Mouse (Mus musculus) urinary bladder, postnatal 25 days (tissue): ENCODE data around the gene Get4.

Experiments
- DNase-seq: peaks from one replicate; pipeline ENCODE4 v3.0.0; 2022; ENCODE audit warnings: low spot score

Get4 gene

DNA sequence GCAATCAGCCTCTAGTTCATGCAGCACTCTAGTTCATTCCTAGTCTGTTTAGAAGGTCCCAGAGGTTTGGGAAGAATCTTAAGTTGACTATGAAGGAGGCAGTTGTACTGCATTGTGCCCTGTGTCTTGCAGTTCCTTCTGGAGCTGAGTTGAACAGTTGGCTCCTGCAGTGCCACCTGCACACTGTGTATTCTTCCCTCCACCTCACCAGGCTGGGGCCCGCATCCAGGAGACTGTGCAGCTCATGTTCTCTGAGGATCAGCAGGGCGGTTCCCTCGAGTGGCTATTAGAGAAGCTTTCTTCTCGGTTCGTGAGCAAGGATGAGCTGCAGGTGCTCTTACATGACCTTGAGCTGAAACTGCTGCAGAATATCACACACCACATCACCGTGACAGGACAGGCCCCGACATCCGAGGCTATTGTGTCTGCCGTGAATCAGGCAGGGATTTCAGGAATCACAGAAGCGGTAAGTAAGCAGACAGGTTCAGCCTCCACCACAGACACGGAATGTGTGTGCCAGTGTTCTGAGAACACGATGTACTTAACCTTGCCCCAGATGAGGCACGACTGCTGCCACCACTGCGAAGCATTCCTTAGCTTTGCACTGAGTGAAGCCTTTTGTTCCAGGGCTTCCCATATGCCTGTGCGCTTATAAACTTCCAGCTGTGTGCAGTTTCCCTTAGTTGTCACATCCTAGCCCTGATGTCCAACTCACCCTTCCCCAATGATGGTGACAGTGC is 10.9 kb upstream of the Get4 start:
- no peak for DNase-seq

DNA sequence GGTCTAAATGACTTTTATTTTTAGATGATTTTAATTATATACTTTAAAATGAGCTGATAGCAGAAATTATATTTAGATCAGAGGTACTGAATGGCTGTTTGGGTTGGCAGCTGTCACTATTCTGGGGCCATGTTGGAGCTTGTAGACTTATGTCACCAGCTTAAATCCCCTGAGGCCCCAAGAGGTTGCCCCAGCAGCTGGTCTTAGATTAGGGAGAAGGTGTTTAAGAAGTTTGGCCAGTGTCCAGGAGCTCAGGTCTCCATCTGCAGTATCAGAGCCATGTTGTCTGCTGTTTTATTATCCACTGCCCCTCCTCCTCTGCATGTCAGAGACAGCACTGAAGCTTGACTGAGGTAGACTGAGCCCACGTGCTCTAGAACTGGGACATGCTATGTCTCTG is 8.7 kb upstream of the Get4 start:
- no peak for DNase-seq

DNA sequence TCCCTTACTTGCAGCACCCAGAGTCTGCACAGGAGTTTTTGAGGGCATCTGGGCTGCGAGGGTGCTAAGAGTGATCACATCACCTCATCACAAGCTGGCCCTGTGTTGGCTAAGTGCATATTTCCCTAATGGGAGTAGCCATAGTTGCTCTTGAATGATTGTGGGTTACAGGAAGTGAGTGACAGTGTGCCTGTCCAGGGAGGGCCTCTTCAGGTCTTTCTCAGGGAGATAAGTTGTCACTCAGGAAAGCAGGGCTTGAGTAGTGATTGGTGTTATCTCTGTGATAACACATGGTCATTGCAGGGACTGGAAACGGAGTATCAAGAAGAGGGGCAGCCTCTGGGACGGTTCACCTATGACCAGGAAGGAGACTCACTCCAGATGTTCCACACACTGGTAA is 4.4 kb upstream of the Get4 start:
- DNase-seq: no peak

DNA sequence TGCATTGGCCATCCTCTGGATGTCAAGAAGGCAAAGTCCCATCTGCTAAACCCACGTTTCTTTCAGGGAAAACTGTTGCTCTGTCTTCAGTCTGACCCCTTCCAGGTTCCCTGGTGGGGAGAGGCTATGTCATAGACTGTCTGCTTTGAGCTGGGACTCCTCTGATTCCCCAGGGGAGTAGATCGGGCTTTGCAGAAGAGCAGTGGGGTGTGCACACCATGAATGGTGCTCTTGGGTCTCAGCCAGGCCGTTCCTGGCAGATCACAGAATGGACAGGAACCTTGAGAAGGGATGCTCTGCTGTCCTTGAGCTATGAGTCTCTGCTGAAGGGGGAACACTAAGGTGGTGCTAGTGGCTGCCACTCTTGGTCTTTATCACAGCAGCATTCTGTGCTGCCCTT is 3.3 kb upstream of the Get4 start:
- no peak for DNase-seq

DNA sequence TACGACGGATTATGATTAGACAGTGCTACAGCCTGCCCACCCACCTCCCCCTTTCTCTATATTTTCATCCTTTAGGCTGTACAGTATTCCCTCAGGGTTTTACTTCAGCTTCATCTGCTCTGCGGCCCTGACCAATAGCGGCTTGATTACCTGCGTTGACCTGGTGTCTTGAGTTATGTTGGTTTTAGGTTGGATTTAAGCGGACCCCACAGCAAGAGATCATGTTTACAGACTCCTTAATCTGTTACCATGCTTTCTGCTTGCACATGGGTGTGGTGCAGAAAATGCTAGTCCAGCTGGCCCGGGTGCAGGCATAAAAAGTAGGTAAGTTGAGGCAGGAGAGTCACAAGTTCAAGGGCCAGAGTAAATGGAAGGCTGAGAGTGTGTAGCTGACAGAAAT is 845 bp upstream of the Get4 start:
- DNase-seq: no peak

DNA sequence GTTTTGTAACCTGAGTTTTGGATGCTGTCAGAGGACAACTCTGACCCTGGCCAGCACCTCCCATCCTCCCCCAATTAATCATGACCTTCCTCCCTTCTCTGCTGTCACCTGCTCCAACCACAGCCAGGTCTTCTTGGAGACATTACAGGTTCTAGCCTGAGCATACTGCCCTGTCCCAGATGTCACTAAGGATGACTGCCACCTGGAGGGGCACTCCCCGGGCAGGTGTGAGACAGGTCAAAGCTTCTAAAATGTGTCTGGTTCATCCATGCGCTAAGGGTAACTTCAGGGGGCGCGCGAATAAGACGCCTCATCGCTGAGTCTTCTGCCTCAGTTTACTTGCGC is 416 bp upstream of the Get4 start:
- DNase-seq: no peak

DNA sequence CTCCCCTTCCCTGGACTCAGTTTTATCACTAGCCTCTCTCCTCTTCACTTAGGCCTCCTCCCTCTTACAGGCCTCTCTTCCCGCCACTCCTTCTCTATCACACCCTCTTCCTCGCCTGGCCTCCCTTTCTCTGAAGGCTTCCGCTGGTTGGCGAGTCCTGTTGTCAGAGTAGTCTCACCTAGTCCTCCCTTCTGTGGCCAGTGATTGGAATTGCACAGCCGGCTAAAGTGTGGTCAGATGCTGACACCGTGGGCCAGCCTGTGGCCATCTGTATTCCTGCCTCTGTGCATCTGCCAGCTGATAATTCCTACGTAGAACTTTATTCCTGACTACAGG is 754 bp downstream of the Get4 start:
- DNase-seq: no peak

DNA sequence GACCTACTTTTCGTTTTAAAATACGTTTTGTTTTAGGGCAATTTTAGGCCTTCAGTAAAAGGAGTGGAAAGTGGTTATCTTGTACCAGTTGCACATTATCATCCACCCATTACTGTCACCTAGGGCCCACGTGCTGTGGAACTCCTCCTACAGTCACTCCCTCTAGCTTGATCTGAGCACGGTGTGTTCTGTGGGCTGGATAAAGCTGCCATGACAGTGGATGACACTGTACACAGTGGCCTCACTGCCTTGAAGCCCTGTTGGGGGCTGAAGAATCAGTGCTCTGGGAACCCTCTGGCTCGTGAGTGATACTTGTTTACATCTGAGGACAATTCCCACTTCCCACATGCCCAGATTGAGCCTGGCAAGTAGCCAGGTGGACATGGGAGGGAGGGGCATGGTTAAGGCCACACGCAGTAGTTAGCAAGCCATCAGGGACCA is 1.2 kb downstream of the Get4 start:
- DNase-seq: no peak

DNA sequence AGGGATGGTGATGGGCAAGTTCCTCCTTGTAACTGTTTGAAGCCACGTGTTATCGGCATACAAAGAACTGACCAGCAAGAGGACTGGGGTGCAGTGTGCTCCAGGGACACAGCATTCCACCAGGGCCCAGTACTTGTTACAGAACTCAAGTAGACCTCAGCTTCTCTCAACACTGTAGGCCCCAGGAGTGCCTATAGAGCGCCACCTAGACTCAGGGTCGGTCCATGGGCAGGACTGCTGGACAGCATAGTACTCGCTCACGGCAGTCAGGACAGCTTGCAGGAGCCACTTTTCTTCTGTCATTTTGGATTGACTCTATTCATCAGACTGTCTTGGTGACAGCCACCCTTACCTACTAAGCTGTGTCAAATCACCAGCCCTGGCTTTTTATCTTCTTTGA is 2.8 kb downstream of the Get4 start:
- no peak for DNase-seq

DNA sequence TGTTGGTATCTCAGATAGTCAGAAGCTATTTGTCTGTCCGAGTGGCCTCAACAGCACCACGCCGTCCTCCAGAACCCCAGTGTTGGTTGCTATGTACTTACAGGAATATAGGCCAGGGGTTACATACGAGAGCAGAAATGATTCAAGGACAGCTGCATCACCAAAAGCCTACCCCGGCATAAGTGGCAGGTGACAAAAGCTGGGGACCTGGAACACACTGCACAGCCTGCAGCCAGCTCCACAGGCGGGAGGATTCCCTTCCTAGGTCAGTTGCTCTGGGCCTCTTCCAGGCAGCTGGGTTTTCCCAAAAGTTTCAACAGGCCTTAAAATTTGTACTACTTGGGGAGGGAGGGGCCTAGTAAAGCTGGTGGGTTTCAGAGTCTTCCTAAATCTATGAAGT is 3.7 kb downstream of the Get4 start:
- no peak for DNase-seq

DNA sequence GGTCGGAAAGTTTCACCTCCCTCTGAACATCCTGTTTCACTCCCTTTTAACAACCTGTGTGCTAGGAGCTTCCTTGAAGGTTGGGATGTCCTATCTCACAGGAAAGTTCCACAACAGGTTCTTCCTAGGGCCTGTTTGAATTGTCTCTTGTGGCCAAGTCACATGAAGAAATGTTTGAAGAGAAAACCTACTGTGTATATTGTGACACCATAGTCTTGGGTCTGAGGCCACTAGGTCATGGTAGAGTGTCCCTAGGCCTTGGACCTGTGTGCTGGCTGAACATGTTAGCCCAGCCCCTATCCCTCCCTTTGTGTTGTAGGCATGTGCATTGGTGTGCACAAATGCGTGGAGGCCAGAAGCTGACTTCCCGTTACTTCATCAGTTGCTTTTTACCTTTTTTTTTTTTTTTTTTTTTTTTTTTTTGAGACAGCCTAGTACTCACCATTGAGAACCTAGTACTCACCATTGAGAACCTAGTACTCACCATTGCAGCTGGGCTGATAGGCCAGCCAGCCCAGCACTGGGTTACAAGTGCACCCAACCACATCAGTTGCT is 4.2 kb downstream of the Get4 start:
- DNase-seq: no peak

DNA sequence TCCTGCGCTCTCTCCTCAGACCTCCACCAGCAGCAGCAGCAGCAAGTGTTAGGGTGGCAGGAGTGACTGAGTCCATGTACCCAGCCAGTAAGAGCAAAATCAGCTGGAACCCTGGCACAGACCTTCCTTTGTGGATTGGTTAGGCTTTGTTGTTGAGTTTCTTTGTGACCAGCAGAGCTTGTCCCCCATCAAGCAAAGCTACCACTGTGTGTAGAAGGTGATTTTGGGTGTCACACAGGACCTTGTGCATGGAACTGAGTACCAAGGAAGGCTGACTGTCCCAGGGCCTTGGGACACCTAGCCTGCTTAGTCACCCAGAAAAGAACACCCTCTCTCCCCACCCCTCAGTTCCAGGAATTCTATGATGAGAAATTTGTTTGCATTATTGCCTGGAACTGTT is 5.1 kb downstream of the Get4 start:
- no peak for DNase-seq

DNA sequence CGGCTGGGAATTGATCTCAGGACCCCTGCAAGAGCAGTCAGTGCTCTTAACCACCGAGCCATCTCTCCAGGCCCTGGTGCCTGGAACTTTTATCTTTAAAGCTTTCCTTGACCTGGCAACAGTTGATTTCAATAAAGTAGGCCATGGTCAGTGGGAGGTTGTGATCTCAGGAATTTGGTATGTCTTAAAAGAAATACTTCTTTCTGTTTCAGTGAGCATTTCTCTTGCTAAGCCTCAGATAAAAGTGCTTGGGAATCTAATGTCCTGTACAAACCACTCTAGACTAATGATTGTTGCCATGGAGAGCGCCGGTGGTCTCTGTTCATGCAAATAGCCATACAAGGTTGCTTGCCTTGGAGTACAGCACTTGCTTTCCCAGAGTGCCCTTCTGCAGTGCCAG is 5.7 kb downstream of the Get4 start:
- DNase-seq: no peak

DNA sequence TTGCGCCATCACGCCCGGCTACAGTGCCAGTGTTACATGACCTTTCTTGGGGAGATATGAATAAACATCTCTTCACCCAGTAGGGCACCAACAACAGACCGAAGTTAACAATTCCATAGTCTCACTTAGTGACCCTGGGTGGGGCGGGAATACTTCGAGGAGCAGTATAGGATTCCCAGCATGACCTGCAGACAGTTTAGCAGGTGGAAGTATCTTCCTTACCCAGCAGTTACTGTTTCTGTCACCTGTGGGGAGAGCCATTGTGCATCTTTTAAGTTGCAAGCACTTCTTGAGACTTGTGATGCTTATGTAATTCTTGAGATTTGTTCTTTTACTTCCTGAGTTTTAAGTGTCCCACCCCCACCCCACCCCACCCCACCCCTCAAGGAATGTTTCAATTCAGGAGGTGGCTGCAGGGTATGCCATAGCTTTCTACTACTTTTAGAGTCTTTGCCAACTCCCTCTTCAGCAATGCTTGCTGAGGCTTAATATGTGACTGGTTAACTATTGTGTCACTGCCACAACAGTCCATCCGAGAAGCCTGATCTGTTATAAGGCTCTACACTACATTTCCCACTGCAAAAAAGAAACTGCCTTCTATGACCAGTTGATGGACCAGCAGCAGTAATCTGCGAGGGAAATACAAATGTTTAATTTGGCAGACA is 6.4 kb downstream of the Get4 start:
- no peak for DNase-seq

DNA sequence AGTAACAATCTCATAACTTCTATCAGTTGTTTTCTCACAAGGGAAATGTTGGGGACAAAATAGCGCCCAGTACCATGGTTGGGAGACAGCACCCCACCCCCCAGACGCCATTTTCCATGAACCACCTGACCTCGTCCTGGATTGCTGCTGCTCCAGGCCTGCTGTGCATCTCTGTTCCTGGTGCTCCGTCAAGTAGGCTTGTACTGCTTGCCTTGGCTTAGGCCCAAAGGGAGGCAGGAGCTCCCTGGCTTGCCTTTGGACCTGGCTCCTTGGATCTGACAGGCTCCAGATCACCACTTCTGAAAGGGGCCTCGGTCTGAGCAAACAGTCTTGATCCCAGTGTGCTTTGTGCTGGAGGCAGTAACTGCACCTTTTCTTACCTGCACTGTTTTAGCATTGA is 7.7 kb downstream of the Get4 start:
- DNase-seq: no peak

DNA sequence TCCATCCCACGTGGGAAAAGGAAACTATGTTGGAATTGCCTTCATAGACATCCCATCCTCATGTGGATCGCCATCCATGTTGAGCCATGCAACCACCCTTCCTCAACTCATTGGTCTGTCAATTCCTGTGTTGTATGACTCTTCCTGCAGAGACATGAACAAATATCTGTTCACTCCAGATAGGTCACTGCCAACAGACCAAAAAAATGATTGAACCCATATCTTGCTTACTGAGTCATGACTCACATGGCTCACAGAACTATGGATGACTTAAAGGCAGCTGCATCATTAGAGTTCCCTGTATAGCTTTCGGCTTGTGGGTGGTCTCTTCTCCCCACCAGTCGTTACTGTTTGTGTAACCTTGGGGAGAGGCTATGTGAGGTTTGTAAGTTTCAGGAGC is 9.3 kb downstream of the Get4 start:
- DNase-seq: no peak

DNA sequence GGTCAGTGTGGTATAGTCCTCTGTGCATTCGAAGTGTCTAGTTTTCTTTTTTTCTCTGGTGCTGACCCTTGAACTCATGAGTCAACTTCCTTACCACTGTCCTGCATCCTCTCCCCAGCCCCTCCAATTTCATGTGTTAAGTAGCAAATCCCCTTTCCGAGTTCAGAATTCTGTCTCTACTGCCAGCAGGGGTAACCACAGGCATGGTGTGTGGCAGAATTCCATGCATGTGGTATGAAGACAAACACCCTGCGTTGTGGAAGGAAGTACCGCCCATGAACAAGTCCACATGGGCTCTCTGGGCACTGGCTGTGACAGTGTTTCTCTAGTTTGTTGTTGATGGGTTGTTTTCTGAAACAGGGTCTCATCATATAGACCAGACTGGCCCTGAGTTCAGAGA is 15.5 kb downstream of the Get4 start:
- DNase-seq: no peak

DNA sequence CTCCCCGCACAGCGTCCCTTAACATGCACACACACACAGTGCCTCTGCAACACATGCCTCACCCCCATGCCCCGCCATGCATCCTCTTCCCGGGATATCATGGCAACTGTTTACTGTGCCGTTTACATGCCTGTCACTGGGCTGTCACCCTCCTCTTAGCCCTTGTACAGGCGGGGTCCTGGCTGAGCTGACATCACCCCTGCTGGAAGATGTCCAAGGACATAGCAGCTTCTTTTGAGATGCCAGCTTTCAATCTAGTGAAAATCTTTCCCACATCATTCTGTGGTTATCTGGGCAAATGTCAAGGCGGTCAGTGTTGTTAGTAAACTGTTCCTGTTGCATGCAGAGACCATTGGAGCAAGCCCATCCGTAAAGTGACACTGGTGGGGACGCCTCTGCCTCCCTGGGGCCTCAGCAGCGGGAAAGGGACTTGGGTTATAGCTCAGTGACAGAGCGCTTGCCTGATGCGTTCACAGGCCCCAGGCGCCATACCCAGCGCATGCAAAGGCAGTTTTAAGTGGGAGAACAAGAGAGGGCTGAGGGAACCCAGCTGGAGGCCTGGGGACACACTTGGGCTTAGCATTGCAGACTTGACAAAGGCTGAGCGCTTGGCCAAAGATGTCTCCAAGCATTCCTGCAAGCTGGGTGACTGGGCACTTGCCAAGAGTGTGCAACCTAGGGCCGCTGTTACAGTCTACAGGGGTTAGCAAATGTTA is 18.8 kb downstream of the Get4 start:
- no peak for DNase-seq

DNA sequence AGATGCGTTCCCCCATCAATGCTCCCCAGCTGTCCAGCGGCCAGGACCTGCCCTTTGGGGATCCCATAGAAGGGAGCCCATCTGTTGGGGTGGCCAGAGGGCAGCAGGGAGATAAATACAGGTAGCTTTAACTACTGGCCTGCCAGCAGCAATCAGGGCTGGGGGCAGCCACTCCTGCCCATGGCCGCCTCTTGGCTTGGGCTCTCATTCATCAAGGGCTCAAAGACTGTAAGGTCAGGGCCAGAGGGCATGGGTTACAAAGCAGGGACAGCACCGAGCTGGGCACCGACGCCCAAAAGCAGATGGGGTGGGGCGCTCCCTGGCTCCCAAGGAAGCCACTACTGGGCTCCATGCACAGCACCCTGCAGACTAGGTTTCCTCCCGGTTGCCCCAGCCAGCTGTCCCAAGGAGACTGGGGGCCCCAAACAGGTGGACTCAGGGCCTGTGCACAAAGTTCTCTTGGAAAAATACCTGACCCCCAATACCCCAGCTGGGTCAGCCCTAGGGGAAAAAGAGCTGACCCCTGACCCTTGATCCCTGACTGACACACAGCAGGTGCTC is 19.9 kb downstream of the Get4 start:
- DNase-seq: no peak

DNA sequence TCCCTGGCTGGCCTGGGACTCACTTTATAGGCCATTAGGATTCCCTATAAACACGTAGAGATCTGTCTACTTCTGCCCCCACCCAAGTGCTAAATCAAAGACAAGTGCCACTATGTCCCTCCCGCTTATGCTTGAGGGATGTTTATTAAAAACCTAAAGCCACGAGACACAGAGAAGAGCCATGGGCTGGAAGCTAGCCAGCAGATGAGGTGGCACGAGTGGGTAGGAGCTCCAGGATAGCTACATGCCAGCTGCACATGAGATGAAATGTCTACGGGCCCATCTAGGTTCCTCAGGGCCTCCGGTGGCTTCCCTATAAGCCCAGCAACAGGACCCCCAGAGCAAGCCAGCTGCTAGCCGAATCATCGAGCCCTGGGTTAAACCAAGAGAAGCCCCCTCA is 25.2 kb downstream of the Get4 start:
- no peak for DNase-seq

DNA sequence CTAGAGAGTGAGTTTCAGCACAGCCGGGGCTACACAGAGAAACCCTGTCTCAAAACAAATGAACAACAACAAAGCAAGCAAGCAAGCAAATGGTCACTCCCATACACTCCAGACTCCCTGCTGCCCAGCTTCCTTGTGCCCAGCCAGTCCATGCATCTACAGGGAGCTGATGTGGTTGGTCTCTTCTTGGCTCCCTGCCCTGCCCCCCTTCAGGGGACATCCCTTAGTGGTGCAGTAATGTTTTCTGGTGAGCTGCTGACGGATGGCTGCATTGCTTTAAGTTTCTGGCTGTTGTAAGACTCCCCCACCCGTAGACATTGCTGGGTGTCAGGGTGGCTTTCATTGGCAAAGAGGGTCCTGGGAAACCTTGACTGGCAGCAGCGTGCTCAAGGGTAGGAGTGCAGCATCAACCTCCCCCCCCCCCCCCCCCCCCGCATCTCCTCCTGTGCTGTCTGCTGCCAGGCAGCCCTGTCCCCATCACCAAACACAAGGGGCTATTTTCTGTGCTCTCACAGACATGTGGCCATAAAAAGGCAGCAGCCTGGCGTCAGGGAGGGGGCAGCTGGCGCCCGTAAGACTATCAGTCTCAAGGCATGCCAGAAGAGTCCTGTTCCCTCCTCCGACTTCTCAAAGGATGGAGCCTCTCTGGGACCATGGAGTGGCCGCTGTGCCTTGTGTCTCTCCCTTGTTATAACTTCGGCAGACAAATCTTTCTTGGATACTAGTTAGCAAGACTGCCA is 29.4 kb downstream of the Get4 start:
- no peak for DNase-seq

DNA sequence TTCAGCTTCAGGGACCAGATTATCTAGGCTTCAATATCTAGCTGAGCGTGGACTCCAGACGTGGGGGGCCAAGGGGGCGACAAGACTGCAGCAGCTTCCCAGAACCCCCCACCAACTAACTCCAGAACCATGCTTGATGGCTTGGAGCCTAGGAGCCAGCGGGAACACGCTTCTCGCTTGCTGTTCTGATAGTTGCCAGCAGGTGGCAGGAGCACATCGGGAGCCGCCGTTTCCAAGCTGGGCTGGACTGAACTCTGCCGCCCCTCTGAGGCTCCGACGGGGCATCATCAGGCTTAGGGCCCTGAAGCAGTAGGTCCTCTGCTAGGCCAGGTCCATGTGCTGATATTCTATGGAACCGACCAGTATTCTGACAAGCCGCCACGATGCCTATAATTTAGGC is 30.1 kb downstream of the Get4 start:
- DNase-seq: peak; percentile 91
